Mouse (Mus musculus): Measurements from ENCODE around the gene Lars2.
"Not testable (repeated sequence)": the region's sequence is repeated elsewhere in the genome, so short reads cannot be mapped to it uniquely, and the experiment has no call there.

Lars2 gene

DNA sequence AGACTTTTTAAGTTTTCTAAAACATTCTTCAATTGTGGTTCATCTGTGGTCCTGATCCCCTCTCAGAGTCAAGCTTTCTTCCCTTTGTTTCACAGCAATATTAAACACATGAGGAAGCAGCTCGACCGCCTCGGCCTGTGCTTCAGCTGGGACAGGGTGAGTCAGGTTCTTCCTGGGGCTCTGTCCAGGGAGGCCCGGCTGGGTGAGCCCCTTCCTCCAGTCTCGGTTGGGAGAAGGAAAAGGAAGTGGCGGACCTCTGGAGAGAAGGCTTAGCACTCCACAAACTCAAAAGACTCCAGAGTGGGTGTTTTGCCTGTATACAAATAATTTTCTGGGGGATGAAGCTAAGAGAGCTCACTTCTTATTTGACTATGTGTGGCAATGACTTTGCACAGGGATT is 28.1 kb downstream of the Lars2 start:
- no peak for DNase-seq

- DNase-seq: no peak
Measured at GRCm38 (mm10) chr9:123397701-123398100, 31.0 kb downstream of the Lars2 start.

DNA sequence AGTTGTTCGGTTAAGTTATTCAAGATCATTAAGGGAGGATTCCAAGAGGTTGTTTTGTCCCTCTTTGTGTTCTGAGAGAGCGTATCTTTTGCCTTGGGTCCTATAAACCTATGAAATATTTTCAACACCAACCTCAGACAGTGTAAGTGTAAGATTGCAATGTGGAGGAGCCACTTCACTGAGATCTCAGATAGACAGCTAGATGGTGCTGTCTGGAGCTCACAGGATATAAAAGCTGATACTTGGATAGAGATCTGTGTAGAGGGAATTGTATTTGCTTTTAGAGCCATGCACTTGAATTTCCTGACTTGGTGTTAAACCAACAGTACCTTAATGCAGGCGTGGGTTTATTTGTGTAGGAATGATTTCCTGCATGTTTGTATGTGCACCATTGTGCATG is 35.5 kb downstream of the Lars2 start:
- no peak for DNase-seq

GRCm38 (mm10) chr9:123403031-123403430 is 36.3 kb downstream of the Lars2 start:
- no peak for DNase-seq

- no peak for DNase-seq
Measured at GRCm38 (mm10) chr9:123405231-123405630, 38.5 kb downstream of the Lars2 start.

GRCm38 (mm10) chr9:123408771-123409170 is 42.0 kb downstream of the Lars2 start:
- no peak for DNase-seq

DNA sequence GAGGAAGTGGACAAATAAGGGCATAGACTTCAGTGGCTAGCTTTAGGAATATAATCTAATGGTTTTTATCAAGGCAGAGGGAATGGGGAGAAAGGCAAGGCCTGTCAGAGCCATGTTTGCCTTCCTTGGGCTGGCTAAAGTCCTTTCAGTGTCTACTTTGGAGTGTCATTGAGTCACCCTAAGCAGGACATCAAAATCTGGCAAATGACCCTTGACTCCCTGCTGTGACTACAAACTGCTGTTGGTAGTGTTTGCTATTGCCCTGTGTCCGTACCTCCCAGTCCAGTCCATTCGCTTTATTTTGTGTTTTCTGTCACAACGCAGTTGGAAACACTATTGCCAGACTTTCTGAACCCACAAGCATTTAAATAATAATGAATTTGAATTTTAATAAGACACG is 63.1 kb downstream of the Lars2 start:
- no peak for DNase-seq

- no peak for DNase-seq
Measured at GRCm38 (mm10) chr9:123430973-123431372, 64.2 kb downstream of the Lars2 start.

- no peak for DNase-seq
Measured at GRCm38 (mm10) chr9:123438223-123438622, 71.5 kb downstream of the Lars2 start.

DNA sequence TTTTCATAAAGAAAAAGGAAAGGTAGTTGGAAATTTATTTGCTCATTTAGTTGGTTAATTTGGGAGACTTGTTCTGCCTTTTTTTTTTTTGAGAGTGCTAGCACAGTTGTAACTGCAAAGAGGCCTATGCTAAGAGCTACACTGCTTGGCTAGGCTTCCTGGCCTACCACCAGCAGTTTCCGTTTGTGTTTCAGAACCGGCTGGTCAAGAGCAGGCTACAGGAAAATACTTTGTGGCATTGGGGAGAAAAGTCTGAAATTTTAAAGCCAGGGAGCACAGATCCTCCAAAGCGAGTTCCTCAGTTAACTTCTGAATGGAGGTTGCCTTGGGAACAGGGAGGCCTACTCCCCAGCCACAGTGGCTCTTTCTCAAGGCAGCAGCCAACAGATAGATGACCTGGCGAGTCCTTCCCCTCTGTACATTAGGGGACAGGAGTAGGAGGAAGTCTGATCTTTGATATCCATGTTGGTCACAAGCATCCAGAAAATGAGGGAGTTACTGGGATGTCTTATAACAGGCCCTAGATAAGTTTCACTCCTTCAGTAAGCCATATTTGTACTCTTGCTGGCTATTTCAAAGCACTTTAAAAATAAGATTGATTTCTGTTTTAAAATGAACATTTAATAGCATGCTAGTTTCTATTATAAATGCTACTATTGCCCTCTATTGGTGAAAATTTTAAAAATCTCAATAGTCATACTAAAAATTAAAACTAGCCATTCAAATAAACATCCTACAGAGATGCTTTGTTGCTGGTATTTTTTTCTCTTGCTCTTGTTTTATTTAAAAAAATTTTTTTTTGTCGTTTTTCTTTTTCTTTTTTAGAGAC is 73.7 kb downstream of the Lars2 start:
- DNase-seq: no peak

DNA sequence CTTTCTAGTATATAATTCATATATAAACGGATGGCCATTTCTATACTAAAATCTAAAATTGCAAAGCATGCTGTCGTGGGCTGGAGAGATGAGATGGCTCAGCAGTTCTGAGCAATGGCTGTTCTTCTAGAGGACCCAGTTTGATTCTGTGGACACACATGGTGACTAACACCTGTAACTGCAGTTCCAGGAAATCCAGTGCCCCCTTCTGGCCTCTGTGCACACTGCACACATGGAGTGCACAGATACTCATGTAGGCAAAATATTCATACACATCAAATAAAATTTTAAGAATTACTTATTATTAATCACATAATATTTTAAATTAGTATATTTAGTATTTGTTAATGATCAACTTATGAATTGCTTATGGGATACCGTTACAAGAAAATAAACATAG is 80.4 kb downstream of the Lars2 start:
- not testable (repeated sequence) for DNase-seq

DNA sequence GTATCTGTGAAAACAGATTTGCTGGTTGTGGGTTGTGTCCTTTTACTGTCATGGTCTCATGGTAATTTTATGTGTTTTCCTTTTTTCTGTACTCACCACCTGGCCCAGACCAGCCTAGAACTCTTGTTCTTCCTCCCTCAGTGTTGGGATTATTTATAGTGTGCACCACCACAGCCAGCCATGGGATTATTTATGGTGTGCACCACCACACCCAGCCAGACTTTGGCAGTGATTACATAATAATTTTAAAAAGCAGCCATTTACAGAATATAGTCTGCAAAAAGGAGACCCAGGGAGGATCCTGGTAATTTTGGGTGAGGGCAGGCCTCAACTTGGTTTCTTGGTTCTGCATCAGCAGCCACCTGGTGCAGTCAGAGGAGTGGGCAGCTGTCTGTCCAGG is 81.9 kb downstream of the Lars2 start:
- no peak for DNase-seq

GRCm38 (mm10) chr9:123450174-123450573 is 83.4 kb downstream of the Lars2 start:
- peak; percentile 51 for DNase-seq

GRCm38 (mm10) chr9:123451772-123452171 is 85.0 kb downstream of the Lars2 start:
- DNase-seq: no peak

- peak; percentile 14 for DNase-seq
Measured at GRCm38 (mm10) chr9:123456634-123457602, 90.2 kb downstream of the Lars2 start.

DNA sequence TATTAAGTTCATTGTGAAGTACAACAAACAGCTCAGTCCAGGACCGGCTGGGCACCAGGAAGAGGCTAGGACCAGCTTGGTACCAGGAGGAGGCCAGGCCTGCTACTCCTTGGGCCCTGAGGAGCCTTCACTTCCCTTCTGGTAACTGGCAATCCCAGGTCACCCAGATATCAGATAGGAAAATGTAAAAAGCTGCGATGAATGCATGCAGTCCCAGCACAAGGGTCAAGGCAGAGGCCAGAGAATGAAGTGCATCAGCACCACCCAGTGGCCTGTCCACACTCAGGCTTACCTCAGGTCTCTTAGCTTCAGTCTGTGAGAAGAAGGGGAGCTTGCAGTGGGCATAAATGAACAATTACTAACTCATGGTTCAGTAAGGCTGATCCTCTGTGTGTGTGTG is 90.9 kb downstream of the Lars2 start:
- peak; percentile 36 for DNase-seq

- DNase-seq: no peak
Measured at GRCm38 (mm10) chr9:123467141-123467620, 100.5 kb downstream of the Lars2 start.

- no peak for DNase-seq
Measured at GRCm38 (mm10) chr9:123468406-123469085, 101.8 kb downstream of the Lars2 start.

GRCm38 (mm10) chr9:123469087-123469486 is 102.4 kb downstream of the Lars2 start:
- no peak for DNase-seq

GRCm38 (mm10) chr9:123473377-123473776 is 106.7 kb downstream of the Lars2 start:
- peak; percentile 40 for DNase-seq

DNA sequence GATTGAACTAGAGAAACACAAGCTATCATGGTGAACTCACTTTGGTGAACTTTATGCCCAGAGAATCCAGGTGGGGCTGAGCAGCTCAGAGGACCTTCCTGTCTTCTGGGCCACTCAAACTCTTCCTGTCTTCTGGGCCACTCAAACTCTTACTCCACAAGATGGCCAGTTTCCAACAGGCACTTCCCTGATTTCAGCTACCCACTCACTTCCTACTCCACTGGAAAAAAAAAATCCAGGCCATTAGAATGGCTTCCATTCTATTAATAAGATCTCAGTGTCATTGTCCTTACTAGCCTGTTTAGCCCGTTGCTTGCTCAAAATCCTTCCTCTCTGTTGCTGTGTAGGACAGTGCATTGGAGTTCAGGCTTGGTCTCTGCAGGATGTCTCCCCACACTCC is 108.8 kb downstream of the Lars2 start:
- DNase-seq: no peak

DNA sequence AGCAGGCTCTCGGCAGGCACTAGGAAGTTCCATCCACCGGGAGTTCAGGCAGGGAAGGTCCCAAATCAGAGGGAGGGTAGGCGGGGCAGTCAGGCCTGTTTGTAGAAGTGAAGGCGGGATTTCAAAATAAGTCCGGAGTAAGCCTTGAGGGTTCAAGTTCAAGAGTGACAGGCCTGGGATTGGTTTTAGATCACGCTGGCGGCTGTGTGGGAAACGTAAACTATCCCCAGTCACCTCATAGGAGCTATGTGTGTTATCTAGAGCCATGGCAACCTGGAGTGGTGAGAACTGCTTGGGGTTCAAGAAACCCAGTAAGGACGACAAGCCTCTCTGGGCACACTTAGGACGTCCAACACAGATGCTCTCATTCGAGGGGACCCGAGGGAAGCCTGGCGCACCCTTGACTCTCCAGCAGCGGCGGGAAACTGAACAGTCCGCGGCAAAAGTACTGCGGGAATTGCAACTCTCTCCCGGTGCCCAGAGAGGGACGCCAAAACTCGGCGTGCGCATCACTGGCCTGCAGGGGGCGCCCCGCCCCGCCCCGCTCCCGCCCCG is 111.4 kb downstream of the Lars2 start:
- peak; percentile 63 for DNase-seq

All from kidney, adult 18-20 months (tissue).